Mouse (Mus musculus) liver, embryonic 12.5 days (tissue): ENCODE measurements around the gene Fras1. TPM values are rescaled to one million over a fixed set of nuclear protein-coding genes. Genes with fewer than 3 reads are reported as not detected.

ENCODE experiments used
- ATAC-seq: fragments of 200-750 bp; cut with Nextera tagmentation; 2 replicates; pipeline ENCODE4 v1.8.0; 2017; ENCODE audit warnings: moderate number of reproducible peaks, mild to moderate bottlenecking, moderate library complexity
- H3K27ac ChIP-seq: fragments of 300-500 bp; sonication (generic); 2 replicates; pipeline ENCODE4 v1.5.1; 2016; ENCODE audit warnings: mild to moderate bottlenecking
- H3K27me3 ChIP-seq: fragments of 300-500 bp; sonication (generic); replicated peaks from 2 replicates; pipeline ENCODE4 v1.6.1; 2016; ENCODE audit warnings: mild to moderate bottlenecking, moderate library complexity
- H3K36me3 ChIP-seq: fragments of 300-500 bp; sonication (generic); 2 replicates; pipeline ENCODE4 v1.6.1; 2016; ENCODE audit warnings: mild to moderate bottlenecking, moderate library complexity
- H3K4me1 ChIP-seq: fragments of 300-500 bp; sonication (generic); 2 replicates; pipeline ENCODE4 v1.6.1; 2016
- H3K4me2 ChIP-seq: fragments of 300-500 bp; sonication (generic); 2 replicates; pipeline ENCODE4 v1.6.1; 2016; ENCODE audit warnings: mild to moderate bottlenecking, moderate library complexity
- H3K4me3 ChIP-seq: fragments of 300-500 bp; sonication (generic); 2 replicates; pipeline ENCODE4 v1.5.1; 2016; ENCODE audit warnings: mild to moderate bottlenecking, moderate library complexity
- H3K9ac ChIP-seq: fragments of 300-500 bp; sonication (generic); 2 replicates; pipeline ENCODE4 v1.6.1; 2016; ENCODE audit warnings: mild to moderate bottlenecking, moderate library complexity
- H3K9me3 ChIP-seq: fragments of 300-500 bp; sonication (generic); replicated peaks from 2 replicates; pipeline ENCODE4 v1.6.1; 2016; ENCODE audit warnings: mild to moderate bottlenecking, moderate library complexity
- WGBS: fragments of 180-500 bp; shearing (Covaris S2); methylation state at CpG from one replicate; pipeline ENCODE4 v1.1.7; 2016; ENCODE audit not compliant: insufficient replicate concordance; 5-methylcytosine and 5-hydroxymethylcytosine counted together
- polyA plus RNA-seq: library from polyadenylated mRNA; unstranded; fragments of >200 nt; fragmentation: Nextera tagmentation; extraction: Ambion mirVana; gene quantifications from 2 replicates; pipeline ENCODE4 v1.2.1, GENCODE M21; 2016

The Fras1 gene
- polyA plus RNA-seq, 1 experiment from 2014 or later, result 3.0 TPM

DNA sequence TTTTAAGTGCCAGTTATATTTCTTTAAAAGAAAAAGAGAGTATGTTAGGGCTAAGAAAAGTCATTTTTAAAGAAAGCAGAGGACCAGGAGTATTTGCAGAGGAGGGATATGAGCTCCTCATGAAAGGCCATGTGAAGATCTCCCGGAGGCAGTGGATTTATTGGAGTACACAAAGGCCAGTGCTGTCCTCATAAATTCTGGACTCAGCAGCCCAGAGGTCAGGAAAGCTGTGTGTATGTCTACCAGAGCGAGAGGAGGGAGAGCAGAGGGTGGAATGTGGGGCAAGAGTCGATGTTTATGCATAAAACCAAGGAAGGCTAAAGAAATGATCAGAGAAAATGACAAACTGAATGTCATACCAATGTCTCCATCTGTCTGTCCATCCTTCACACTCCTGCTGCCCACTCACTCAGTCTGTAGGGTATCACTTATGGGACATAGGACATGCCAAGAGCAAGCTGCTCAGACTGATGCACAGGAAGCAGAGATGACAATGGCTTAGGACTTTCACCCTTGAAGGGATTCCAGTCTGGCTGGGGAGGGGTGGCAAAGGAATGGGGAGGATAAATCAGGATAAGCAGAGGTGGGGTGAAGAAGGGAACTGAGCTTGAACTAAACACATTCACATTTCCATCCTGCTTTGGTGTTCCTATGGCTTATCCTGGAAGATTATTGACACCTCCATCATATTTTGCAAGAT lies 235.0 kb downstream of the Fras1 start:
- no peak for ATAC-seq
- Histone ChIP-seq H3K4me3 (no peak overlapping the region), H3K9ac (no peak overlapping the region), H3K4me2 (no peak overlapping the region), H3K36me3 (no peaks in the 10 kb centered on the region), H3K4me1 (no peaks in the 10 kb centered on the region), H3K27ac (no peak overlapping the region), H3K9me3 (no peaks in the 10 kb centered on the region), H3K27me3 (no peaks in the 10 kb centered on the region)
- 57% methylated on average over 3 of the region's 3 CpGs for WGBS

DNA sequence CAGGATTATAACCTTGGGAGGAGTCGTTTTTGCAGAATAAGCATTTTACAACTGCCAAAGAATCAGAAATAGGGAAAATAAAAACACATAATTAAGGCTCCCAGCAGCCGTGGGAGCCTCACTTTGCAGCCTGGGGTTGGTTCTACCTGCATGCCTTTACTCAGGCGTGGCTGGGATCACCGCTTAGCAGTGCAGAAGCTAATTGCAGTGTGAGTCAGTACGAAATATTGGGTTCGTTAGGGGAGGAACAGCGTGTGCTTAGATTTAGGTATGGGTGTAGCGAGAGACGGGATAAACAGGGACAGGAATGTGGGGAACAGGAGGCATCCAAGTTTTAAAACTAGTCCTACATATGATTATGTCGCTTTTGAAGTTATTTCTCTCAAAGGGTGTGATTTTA lies 238.3 kb downstream of the Fras1 start:
- WGBS, result 70% methylated on average over 10 of the region's 10 CpGs
- no peaks in the 10 kb centered on the region for H3K9me3 ChIP-seq
- H3K4me1 ChIP-seq, result no peaks in the 10 kb centered on the region
- no peak overlapping the region for H3K27ac ChIP-seq
- ATAC-seq, result no peak
- H3K9ac ChIP-seq, result no peak overlapping the region
- no peak overlapping the region for H3K4me3 ChIP-seq
- no peak overlapping the region for H3K4me2 ChIP-seq
- no peaks in the 10 kb centered on the region for H3K36me3 ChIP-seq
- no peaks in the 10 kb centered on the region for H3K27me3 ChIP-seq

DNA sequence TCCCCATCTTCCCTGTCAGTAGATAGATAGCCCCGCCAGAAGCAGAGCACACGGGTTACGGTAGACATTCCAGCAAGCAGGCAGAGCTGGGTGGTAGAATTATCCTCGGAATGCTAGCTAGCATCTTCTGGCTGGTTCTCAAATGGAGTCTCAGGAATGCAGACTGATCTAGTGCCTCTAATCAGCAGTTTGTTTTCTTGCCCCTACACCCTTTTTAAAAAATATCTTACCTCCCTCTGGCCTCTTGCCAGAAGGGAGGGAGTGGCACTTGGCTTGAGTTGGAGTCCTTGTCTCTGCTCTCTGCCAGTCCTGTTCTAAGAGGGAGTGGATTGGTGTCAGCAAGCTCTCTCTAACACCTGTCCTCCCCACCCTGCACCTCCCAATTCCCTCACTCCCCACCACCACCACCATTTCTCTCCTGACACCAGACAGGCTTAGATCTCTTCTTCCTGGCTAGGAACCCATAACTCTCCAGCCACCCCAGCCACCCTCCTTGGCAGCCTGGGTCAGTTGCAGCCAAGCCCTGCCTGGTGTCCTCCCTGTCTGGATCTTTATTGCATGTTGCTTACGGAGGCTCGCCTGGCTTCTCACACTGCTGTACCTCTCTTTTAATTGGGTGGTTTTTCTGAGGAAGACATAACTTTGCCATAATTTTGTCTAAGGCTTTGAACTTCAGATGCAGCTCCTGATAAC lies 243.3 kb downstream of the Fras1 start:
- H3K4me3 ChIP-seq, result no peak overlapping the region
- no peaks in the 10 kb centered on the region for H3K4me1 ChIP-seq
- no peak for ATAC-seq
- no peaks in the 10 kb centered on the region for H3K9me3 ChIP-seq
- no peaks in the 10 kb centered on the region for H3K27me3 ChIP-seq
- no peaks in the 10 kb centered on the region for H3K36me3 ChIP-seq
- no peak overlapping the region for H3K27ac ChIP-seq
- no peak overlapping the region for H3K9ac ChIP-seq
- H3K4me2 ChIP-seq, result no peak overlapping the region
- WGBS, result 55% methylated on average over 6 of the region's 6 CpGs

DNA sequence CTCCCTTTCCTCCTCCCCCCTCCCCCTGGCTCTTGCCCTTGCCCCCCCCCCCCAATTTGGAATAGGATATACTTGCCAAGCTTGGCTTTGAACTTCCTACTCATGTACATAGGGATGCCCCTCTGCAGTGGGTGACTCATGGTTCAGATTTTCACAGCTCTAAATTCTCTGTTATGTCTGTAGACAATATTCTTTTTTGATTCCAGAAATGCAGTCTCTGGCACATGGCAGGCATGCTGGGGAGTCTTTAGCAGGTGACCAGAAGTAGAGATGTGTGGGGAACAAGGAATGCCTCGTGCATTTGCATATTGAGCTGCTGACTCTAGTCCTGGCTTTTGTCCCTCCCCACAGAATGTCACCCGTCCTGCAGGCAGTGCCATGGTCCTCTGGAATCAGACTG lies 244.3 kb downstream of the Fras1 start:
- H3K9ac ChIP-seq, result no peak overlapping the region
- no peak overlapping the region for H3K27ac ChIP-seq
- H3K27me3 ChIP-seq, result no peaks in the 10 kb centered on the region
- H3K9me3 ChIP-seq, result no peaks in the 10 kb centered on the region
- no peak for ATAC-seq
- WGBS, result 22% methylated on average over 2 of the region's 2 CpGs
- no peak overlapping the region for H3K4me2 ChIP-seq
- H3K4me1 ChIP-seq, result no peaks in the 10 kb centered on the region
- no peak overlapping the region for H3K4me3 ChIP-seq
- no peaks in the 10 kb centered on the region for H3K36me3 ChIP-seq

DNA sequence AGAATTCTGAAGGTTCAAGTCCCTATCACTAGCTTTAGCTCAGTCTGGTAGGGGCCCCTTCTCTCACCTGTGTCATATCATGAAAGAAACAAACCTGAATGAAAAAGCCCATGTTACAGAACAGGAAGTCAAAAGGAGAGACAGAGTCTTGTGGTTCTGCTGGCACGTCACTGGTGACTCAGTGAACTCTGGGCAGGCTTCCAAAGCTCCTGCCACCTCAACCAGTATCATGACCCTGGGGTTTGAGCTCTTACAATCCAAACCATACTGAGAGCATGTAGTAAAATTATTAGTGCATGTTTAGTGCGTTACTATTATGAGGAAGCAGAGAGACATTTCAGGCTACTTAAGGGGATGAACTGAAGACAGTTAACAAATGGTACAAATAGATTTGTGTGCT lies 246.5 kb downstream of the Fras1 start:
- H3K4me2 ChIP-seq, result no peak overlapping the region
- WGBS, result 52% methylated on average over 2 of the region's 2 CpGs

DNA sequence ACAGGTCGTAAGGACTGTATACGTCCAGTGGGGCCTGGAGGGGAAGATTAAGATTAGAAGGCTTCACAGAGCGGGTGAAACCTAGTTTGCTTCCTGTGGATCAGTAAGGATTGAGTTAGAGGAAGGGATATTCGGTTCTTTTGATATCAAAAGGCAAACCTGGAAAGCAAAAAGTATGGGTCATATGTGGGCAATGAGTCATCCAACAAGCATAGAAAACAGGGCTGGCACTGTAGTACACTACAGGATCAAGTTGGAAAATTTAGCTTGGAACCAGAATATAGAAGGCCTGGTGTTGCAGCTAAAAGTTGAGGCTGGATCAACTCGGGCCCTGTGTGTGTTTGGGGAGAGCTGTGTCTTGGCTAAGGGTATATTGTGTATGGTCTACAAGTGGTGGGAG lies 246.9 kb downstream of the Fras1 start:
- ATAC-seq, result no peak
- 64% methylated on average over 5 of the region's 5 CpGs for WGBS

More for the DNA sequence above, 246.5 kb downstream of the Fras1 start:
- Histone ChIP-seq H3K27me3 (no peaks in the 10 kb centered on the region), H3K36me3 (no peaks in the 10 kb centered on the region), H3K9ac (no peak overlapping the region), H3K9me3 (no peaks in the 10 kb centered on the region), H3K4me3 (no peak overlapping the region), H3K4me1 (no peaks in the 10 kb centered on the region), H3K27ac (no peak overlapping the region)
- no peak for ATAC-seq

DNA sequence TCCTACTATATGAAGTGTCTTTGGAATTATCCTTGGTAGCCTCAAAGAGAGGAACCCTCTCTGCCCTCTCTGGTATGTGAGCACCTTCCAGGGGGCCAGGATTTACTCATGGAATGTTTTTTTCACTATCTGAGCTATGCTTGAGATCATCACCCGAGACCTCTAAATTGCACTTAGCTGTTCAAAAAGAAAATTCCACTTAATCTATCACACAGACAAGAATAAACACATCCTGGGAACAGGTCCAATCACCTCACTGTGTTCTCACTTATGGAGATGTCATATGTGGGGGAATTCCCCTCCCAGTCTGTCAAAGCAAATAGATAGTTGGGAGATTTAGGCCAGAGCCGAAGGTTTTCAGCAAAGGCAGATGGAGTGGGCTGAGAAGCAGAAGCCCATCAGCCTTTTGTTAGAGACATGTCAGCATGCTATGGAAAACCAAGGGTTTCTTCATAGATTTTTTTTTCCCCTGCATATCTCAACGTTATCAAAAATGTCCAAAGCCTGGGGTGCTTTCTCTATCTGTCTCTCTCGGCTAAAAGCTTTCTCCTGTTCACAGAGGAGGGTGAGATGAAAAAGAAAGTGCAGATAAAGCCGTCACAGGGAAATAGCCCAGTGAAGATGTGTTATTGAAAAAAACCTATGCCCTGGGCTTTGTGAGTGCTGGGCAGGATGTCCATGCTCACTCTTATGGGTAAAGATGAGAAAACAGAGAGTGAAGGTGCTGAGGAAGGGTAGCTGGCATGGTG lies 249.0 kb downstream of the Fras1 start:
- Histone ChIP-seq H3K4me3 (no peak overlapping the region), H3K9me3 (no peaks in the 10 kb centered on the region), H3K36me3 (no peaks in the 10 kb centered on the region), H3K27ac (no peak overlapping the region), H3K9ac (no peak overlapping the region), H3K4me1 (no peaks in the 10 kb centered on the region), H3K27me3 (no peaks in the 10 kb centered on the region), H3K4me2 (no peak overlapping the region)
- WGBS, result 48% methylated on average over 5 of the region's 5 CpGs
- ATAC-seq, result no peak

More for the DNA sequence above, 246.9 kb downstream of the Fras1 start:
- H3K27me3 ChIP-seq, result no peaks in the 10 kb centered on the region
- H3K4me3 ChIP-seq, result no peak overlapping the region
- no peaks in the 10 kb centered on the region for H3K36me3 ChIP-seq
- H3K27ac ChIP-seq, result no peak overlapping the region
- no peak overlapping the region for H3K9ac ChIP-seq
- H3K4me1 ChIP-seq, result no peaks in the 10 kb centered on the region
- no peaks in the 10 kb centered on the region for H3K9me3 ChIP-seq
- no peak overlapping the region for H3K4me2 ChIP-seq

DNA sequence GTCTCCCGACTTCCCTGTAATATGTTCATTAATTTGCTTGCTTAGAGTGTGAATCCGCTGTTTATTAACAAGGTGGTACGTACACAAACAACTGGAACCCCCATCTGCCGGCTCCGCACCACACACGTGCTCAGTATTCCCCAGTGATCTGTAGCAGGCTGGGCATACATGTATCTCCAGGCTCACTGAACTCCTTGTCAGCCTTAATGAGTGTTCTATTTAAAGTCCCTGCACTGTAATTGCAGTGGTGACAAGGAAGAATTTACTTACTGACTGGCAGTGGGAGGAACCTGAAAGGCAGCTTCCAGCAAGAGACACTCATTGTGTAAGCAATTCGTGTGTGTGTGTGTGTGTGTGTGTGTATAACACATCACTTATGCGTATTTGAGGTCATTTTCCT lies 256.1 kb downstream of the Fras1 start:
- 75% methylated on average over 8 of the region's 8 CpGs for WGBS
- Histone ChIP-seq H3K36me3 (no peaks in the 10 kb centered on the region), H3K4me1 (no peaks in the 10 kb centered on the region), H3K9ac (no peak overlapping the region), H3K4me3 (no peak overlapping the region), H3K27me3 (no peaks in the 10 kb centered on the region), H3K27ac (no peak overlapping the region), H3K4me2 (no peak overlapping the region), H3K9me3 (no peaks in the 10 kb centered on the region)
- ATAC-seq, result no peak

DNA sequence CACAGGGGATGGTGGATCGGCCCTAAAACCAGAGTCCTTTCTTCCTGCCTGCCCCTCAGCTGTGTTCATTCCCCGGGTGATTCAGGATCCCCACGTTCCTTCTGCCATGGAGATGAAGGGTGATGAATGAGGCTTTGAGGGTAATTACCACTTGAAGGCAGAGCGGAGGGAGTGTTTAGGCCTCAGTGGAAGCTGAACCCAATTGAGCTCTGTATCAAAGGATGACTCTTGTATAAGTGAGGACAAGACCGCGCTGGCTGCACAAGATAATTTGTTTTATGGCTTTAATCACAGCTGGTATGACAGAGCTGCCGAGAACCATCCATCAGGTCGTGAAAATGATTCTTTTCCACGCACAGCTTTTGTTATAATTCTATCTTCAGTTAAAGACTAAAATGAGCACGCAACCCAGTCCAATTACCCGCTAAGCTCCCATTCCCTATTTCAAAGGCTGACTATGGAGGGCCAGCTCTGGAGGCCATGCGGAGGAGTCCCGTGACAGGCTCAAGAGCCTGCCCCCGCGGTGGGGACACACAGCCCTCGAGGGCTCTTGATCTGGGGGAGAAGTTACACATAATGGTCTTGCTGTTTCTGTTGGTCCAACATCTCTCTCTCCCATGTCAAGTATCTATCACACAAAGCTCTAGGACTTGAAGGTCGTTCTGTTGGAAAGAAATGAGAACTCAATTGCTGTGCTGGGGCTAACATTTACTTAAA lies 261.5 kb downstream of the Fras1 start:
- ATAC-seq, result no peak
- Histone ChIP-seq H3K4me1 (no peaks in the 10 kb centered on the region), H3K27ac (no peak overlapping the region), H3K36me3 (no peaks in the 10 kb centered on the region), H3K4me3 (no peak overlapping the region), H3K27me3 (no peaks in the 10 kb centered on the region), H3K4me2 (no peak overlapping the region), H3K9ac (no peak overlapping the region), H3K9me3 (no peaks in the 10 kb centered on the region)
- WGBS, result 73% methylated on average over 17 of the region's 17 CpGs

DNA sequence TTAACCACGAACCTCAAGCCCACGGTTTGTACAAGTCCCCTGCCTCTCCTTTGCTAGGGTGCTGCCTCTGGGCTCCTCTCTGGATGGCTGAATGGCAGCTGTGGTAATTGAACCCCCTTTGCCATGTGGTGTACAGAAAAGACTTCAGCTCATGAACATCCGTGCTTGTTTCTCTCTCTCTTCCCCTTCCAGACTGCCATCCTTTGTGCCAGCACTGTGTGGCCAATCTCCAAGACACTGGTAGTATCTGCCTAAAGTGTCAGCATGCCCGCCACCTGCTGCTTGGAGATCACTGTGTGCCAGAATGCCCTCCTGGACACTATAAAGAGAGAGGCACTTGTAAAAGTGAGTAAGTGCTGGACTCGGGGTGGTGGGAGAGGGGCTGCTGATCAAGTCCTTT lies 262.1 kb downstream of the Fras1 start:
- H3K27me3 ChIP-seq, result no peaks in the 10 kb centered on the region
- H3K27ac ChIP-seq, result no peak overlapping the region
- H3K9ac ChIP-seq, result no peak overlapping the region
- H3K4me3 ChIP-seq, result no peak overlapping the region
- H3K4me2 ChIP-seq, result no peak overlapping the region
- no peaks in the 10 kb centered on the region for H3K9me3 ChIP-seq
- 62% methylated on average over 5 of the region's 5 CpGs for WGBS
- H3K36me3 ChIP-seq, result no peaks in the 10 kb centered on the region
- H3K4me1 ChIP-seq, result no peaks in the 10 kb centered on the region
- ATAC-seq, result no peak

DNA sequence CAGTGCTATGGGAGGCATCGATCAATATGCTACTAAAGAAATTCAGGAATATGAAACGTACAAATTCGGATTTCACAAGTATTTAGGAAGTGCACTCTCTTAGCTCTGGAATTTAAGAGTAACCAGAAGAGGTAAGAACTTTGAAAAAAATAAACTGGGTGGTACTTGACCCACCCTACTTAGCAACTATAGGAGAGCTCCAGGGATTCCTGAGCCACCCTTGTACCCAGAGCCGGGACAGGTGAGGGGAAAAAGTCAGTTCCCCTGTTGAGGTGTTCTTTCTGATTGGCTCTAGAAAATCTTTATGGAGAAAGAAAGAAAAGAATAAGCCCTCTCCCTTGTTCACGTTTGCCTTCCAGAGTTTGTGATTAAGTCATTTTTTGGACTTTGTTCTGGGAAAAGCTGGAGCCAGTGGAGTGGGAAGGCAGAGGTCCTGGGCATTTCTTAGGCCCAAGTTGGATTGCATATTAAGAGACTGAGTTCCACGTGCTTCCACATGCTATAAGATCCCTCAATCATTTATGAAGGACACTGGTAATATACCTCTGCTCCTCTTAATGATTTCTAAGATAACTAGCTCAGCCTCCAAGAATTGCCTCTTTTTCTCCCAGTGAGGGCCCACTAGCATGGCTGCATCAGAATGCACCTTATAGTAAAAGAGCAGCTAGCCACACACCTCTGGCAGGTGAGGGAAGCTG lies 265.6 kb downstream of the Fras1 start:
- Histone ChIP-seq H3K4me2 (no peak overlapping the region), H3K9me3 (no peaks in the 10 kb centered on the region), H3K36me3 (no peaks in the 10 kb centered on the region), H3K4me1 (no peaks in the 10 kb centered on the region), H3K27ac (no peak overlapping the region), H3K27me3 (no peaks in the 10 kb centered on the region), H3K4me3 (no peak overlapping the region), H3K9ac (no peak overlapping the region)
- 58% methylated on average over 6 of the region's 6 CpGs for WGBS
- ATAC-seq, result no peak
